Mouse (Mus musculus) heart, adult 2 months (tissue): ENCODE results near the gene Col18a1. TPM values are rescaled to one million over a fixed set of nuclear protein-coding genes. Genes with fewer than 3 reads are reported as not detected.

Experiments
- DNase-seq, 2 experiments: peaks; one replicate each; pipeline ENCODE4 v3.0.0; 2021
- H3K27ac ChIP-seq: fragments of 200-600 bp; 2 replicates; pipeline ENCODE4 v1.8.1; 2022
- H3K27me3 ChIP-seq: fragments of 200-500 bp; 2 replicates; pipeline ENCODE4 v1.6.1; 2012; ENCODE audit warnings: mild to moderate bottlenecking, low read length, inconsistent platforms, mixed read lengths; ENCODE audit not compliant: control insufficient read depth, insufficient read depth
- H3K36me3 ChIP-seq: fragments of 200-500 bp; 2 replicates; pipeline ENCODE4 v1.6.1; 2012; ENCODE audit warnings: low read length, inconsistent platforms; ENCODE audit not compliant: control insufficient read depth, insufficient read depth
- H3K4me1 ChIP-seq: fragments of 200-500 bp; 2 replicates; pipeline ENCODE4 v1.6.1; 2011; ENCODE audit warnings: low read length; ENCODE audit not compliant: control insufficient read depth, insufficient read depth
- H3K4me3 ChIP-seq: fragments of 200-600 bp; 2 replicates; pipeline ENCODE4 v1.8.1; 2022
- H3K79me2 ChIP-seq: fragments of 200-500 bp; replicated peaks from 2 replicates; pipeline ENCODE4 v1.6.1; 2012; ENCODE audit warnings: mild to moderate bottlenecking, inconsistent platforms, low read length, moderate library complexity, mixed read lengths; ENCODE audit not compliant: control insufficient read depth, insufficient read depth
- H3K9ac ChIP-seq: fragments of 200-500 bp; 2 replicates; pipeline ENCODE4 v1.6.1; 2012; ENCODE audit warnings: low read depth, mild to moderate bottlenecking, control low read depth, inconsistent platforms, low read length, mixed read lengths
- CTCF ChIP-seq: fragments of 200-600 bp; IDR thresholded peaks from 2 replicates; pipeline ENCODE4 v1.8.1; 2022; ENCODE audit warnings: antibody characterized with exemption, mild to moderate bottlenecking, moderate library complexity
- EP300 ChIP-seq: fragments of 200-500 bp; IDR thresholded peaks from 2 replicates; pipeline ENCODE4 v1.6.1; 2011; ENCODE audit warnings: low read depth, low read length, control low read depth; ENCODE audit not compliant: insufficient read depth
- POLR2A ChIP-seq: fragments of 200-500 bp; IDR thresholded peaks from 2 replicates; pipeline ENCODE4 v1.6.1; 2011; ENCODE audit warnings: mild to moderate bottlenecking, low read depth, low read length, control low read depth; ENCODE audit not compliant: insufficient read depth
- WGBS: fragments of 180-500 bp; shearing (Covaris S2); methylation state at CpG from one replicate; pipeline ENCODE4 v1.1.7; 2018; 5-methylcytosine and 5-hydroxymethylcytosine counted together
- intact Hi-C: fragments of 180-260 bp; cut with DNase I; formaldehyde crosslinking; loops from one replicate; pipeline ENCODE4 v1.15.1; 2025
- polyA plus RNA-seq: library from polyadenylated mRNA; depleted of rRNA; stranded (reverse); fragments of >200 nt; gene quantifications from 2 replicates; pipeline ENCODE4 v1.2.3, GENCODE M21; 2012
- total RNA-seq, 2 experiments: library from RNA; stranded (reverse); gene quantifications; 2 replicates each; pipeline ENCODE4 v1.2.3; 2021

Gene Col18a1
- total and polyA plus RNA-seq, 3 experiments, result 9.3 to 13.1 (median 9.8) TPM

- peaks cover 31% of the 10 kb centered on the region for H3K4me1 ChIP-seq
- peak; percentile 75 to 82 for DNase-seq
- 32% methylated on average over 11 of the region's 11 CpGs for WGBS
- no peaks in the 10 kb centered on the region for H3K79me2 ChIP-seq
- intact Hi-C loops, result loop anchor here (5.0 kb wide), 1 partner anchor 41 kb away; no protein-coding TSS in a partner anchor
- H3K27me3 ChIP-seq, result no peaks in the 10 kb centered on the region
- H3K9ac ChIP-seq, result no peak overlapping the region
- peak overlapping the region; percentile 64 for H3K27ac ChIP-seq
- H3K36me3 ChIP-seq, result no peaks in the 10 kb centered on the region
- H3K4me3 ChIP-seq, result no peak overlapping the region
- TF ChIP-seq CTCF (no peak), EP300 (0 out of 2 replicates have a peak, but pooled peaks have one; percentile 10)
Measured at GRCm38 (mm10) chr10:77211116-77211570, 44.8 kb upstream of the Col18a1 start.

- no peak overlapping the region for H3K9ac ChIP-seq
- WGBS, result 90% methylated on average over 3 of the region's 3 CpGs
- H3K27me3 ChIP-seq, result no peaks in the 10 kb centered on the region
- H3K27ac ChIP-seq, result peak overlapping the region; percentile 64
- TF ChIP-seq EP300 (no peak), CTCF (no peak), POLR2A (no peak)
- intact Hi-C loops, result loop anchor here (5.0 kb wide), 1 partner anchor 42 kb away; no protein-coding TSS in a partner anchor
- H3K79me2 ChIP-seq, result no peaks in the 10 kb centered on the region
- no peaks in the 10 kb centered on the region for H3K36me3 ChIP-seq
- no peak for DNase-seq
- H3K4me3 ChIP-seq, result no peak overlapping the region
- peaks cover 29% of the 10 kb centered on the region for H3K4me1 ChIP-seq
Measured at GRCm38 (mm10) chr10:77210666-77211065, 44.3 kb upstream of the Col18a1 start.

GRCm38 (mm10) chr10:77209261-77209660 is 42.9 kb upstream of the Col18a1 start:
- Histone ChIP-seq H3K9ac (no peak overlapping the region), H3K4me1 (peaks cover 24% of the 10 kb centered on the region), H3K27me3 (no peaks in the 10 kb centered on the region), H3K36me3 (no peaks in the 10 kb centered on the region), H3K27ac (no peak overlapping the region), H3K79me2 (no peaks in the 10 kb centered on the region), H3K4me3 (no peak overlapping the region)
- 61% methylated on average over 5 of the region's 5 CpGs for WGBS
- intact Hi-C loops, result no loop called here
- no peak for DNase-seq
- TF ChIP-seq POLR2A (no peak), CTCF (no peak), EP300 (no peak)

GRCm38 (mm10) chr10:77206565-77207079 is 40.3 kb upstream of the Col18a1 start:
- WGBS, result 15% methylated on average over 3 of the region's 3 CpGs
- no peak for TF ChIP-seq EP300
- TF ChIP-seq CTCF, result no peak
- TF ChIP-seq POLR2A, result no peak
- Histone ChIP-seq H3K4me3 (no peak overlapping the region), H3K79me2 (no peaks in the 10 kb centered on the region), H3K27me3 (no peaks in the 10 kb centered on the region), H3K9ac (no peak overlapping the region), H3K4me1 (peaks cover 23% of the 10 kb centered on the region), H3K27ac (peak overlapping the region; percentile 52), H3K36me3 (no peaks in the 10 kb centered on the region)
- peak; percentile 51 to 77 for DNase-seq
- intact Hi-C loops, result no loop called here

- no peak for DNase-seq
- H3K4me1 ChIP-seq, result peaks cover 19% of the 10 kb centered on the region
- no peak overlapping the region for H3K9ac ChIP-seq
- H3K27me3 ChIP-seq, result no peaks in the 10 kb centered on the region
- H3K36me3 ChIP-seq, result no peaks in the 10 kb centered on the region
- peak overlapping the region; percentile 15; the same call in 1 of the 2 replicates for H3K27ac ChIP-seq
- no peak for TF ChIP-seq POLR2A
- no peak overlapping the region for H3K4me3 ChIP-seq
- WGBS, result 71% methylated on average over 2 of the region's 2 CpGs
- H3K79me2 ChIP-seq, result no peaks in the 10 kb centered on the region
- intact Hi-C loops, result no loop called here
Measured at GRCm38 (mm10) chr10:77206134-77206533, 39.8 kb upstream of the Col18a1 start.

GRCm38 (mm10) chr10:77203960-77204359 is 37.6 kb upstream of the Col18a1 start:
- intact Hi-C loops, result loop anchor here (5.0 kb wide), 1 partner anchor 42 kb away; no protein-coding TSS in a partner anchor

More at GRCm38 (mm10) chr10:77203960-77204359, 37.6 kb upstream of the Col18a1 start:
- TF ChIP-seq POLR2A, result no peak
- no peak for TF ChIP-seq CTCF
- WGBS, result 61% methylated on average over 4 of the region's 4 CpGs
- no peak overlapping the region for H3K4me3 ChIP-seq
- no peaks in the 10 kb centered on the region for H3K27me3 ChIP-seq
- no peaks in the 10 kb centered on the region for H3K79me2 ChIP-seq
- H3K4me1 ChIP-seq, result peaks cover 14% of the 10 kb centered on the region
- no peak overlapping the region for H3K9ac ChIP-seq
- no peaks in the 10 kb centered on the region for H3K36me3 ChIP-seq
- no peak for DNase-seq
- H3K27ac ChIP-seq, result no peak overlapping the region
